Mouse (Mus musculus) testis, adult 2 months (tissue): ENCODE results near the gene Rab11fip4. TPM values are rescaled to one million over a fixed set of nuclear protein-coding genes. Genes with fewer than 3 reads are reported as not detected.

Experiments
- H3K27ac ChIP-seq: fragments of 200-500 bp; 2 replicates; pipeline ENCODE4 v1.5.1; 2012; ENCODE audit warnings: low read depth, low read length; ENCODE audit not compliant: control insufficient read depth, insufficient read depth
- H3K27me3 ChIP-seq: fragments of 200-500 bp; 2 replicates; pipeline ENCODE4 v1.6.1; 2012; ENCODE audit warnings: mild to moderate bottlenecking, low read length, moderate library complexity; ENCODE audit not compliant: control insufficient read depth, insufficient read depth
- H3K36me3 ChIP-seq: fragments of 200-500 bp; 2 replicates; pipeline ENCODE4 v1.6.1; 2012; ENCODE audit warnings: mild to moderate bottlenecking, low read length; ENCODE audit not compliant: control insufficient read depth, insufficient read depth
- H3K4me1 ChIP-seq: fragments of 200-500 bp; 2 replicates; pipeline ENCODE4 v1.6.1; 2012; ENCODE audit warnings: low read length; ENCODE audit not compliant: control insufficient read depth, insufficient read depth
- H3K4me3 ChIP-seq: fragments of 200-500 bp; 2 replicates; pipeline ENCODE4 v1.5.1; 2012; ENCODE audit warnings: low read depth, mild to moderate bottlenecking, low read length, moderate library complexity, mixed read lengths; ENCODE audit not compliant: control insufficient read depth
- CTCF ChIP-seq: fragments of 200-500 bp; IDR thresholded peaks from 2 replicates; pipeline ENCODE4 v1.5.1; 2012; ENCODE audit warnings: low read depth, mild to moderate bottlenecking, inconsistent platforms, low read length, moderate library complexity; ENCODE audit not compliant: control insufficient read depth, insufficient read depth, insufficient replicate concordance
- POLR2A ChIP-seq: fragments of 200-500 bp; IDR thresholded peaks from 2 replicates; pipeline ENCODE4 v1.6.1; 2012; ENCODE audit warnings: low read depth, mild to moderate bottlenecking, inconsistent platforms, low read length, moderate library complexity; ENCODE audit not compliant: control insufficient read depth
- polyA plus RNA-seq: library from polyadenylated mRNA; depleted of rRNA; stranded (reverse); fragments of >200 nt; gene quantifications from 2 replicates; pipeline ENCODE4 v1.2.3, GENCODE M21; 2012

Rab11fip4 gene
- polyA plus RNA-seq, 1 experiment, result 12.1 TPM

GRCm38 (mm10) chr11:79722811-79723210, 131.8 kb downstream of the Rab11fip4 start:
- TF ChIP-seq POLR2A (no peak), CTCF (no peak)
- no peaks in the 10 kb centered on the region for H3K4me1 ChIP-seq
- H3K27ac ChIP-seq, result no peak overlapping the region
- no peaks in the 10 kb centered on the region for H3K27me3 ChIP-seq
- H3K36me3 ChIP-seq, result no peaks in the 10 kb centered on the region
- H3K4me3 ChIP-seq, result no peak overlapping the region

DNA sequence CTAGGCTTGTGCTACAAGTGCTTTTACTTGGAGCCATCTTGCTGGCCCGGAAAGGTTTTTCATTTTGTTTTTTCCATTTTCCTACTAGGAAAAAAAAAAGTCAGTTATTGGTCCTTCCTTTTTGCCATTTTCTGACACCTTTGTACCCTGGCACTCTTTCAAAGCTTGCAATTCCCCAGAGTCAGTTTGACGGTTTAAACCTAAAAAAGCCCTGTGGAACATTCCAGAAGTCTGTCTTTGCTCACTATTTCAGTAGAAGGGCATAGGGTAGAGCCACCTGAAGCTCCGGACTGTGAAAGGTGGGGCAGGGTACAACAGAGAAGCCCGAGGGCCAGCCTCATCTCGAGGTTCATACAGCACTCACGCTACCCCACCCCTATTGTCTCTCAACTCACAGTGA, 134.0 kb downstream of the Rab11fip4 start:
- TF ChIP-seq CTCF (no peak), POLR2A (no peak)
- H3K4me1 ChIP-seq, result no peaks in the 10 kb centered on the region

GRCm38 (mm10) chr11:79729231-79730047, 138.4 kb downstream of the Rab11fip4 start:
- H3K4me3 ChIP-seq, result no peak overlapping the region
- H3K27me3 ChIP-seq, result no peaks in the 10 kb centered on the region
- no peak overlapping the region for H3K27ac ChIP-seq
- H3K36me3 ChIP-seq, result no peaks in the 10 kb centered on the region
- no peaks in the 10 kb centered on the region for H3K4me1 ChIP-seq
- TF ChIP-seq CTCF (no peak), POLR2A (no peak)

More for the DNA sequence above, 134.0 kb downstream of the Rab11fip4 start:
- no peak overlapping the region for H3K27ac ChIP-seq
- H3K4me3 ChIP-seq, result no peak overlapping the region
- no peaks in the 10 kb centered on the region for H3K36me3 ChIP-seq
- H3K27me3 ChIP-seq, result no peaks in the 10 kb centered on the region

DNA sequence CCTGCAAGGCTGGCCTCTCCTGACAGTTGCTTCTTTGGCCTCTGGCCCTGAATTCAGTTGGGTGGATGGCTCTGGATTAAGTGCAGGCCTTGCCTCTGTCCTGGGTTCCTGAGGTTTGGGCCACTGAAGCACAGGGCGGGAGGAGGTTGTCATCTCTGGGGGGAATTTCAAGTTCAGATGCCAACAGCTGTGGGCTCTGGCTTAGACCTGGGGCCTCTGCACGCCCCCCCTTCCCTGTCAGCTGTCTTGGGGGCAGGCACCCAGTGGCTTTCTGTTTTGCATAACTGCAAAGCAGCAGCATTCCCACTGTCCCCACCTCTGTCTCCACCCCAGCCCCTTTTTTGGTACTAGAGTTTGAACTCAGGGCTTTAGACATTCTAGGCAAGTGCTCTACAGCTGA, 139.4 kb downstream of the Rab11fip4 start:
- Histone ChIP-seq H3K36me3 (no peaks in the 10 kb centered on the region), H3K27me3 (no peaks in the 10 kb centered on the region), H3K4me3 (no peak overlapping the region), H3K27ac (no peak overlapping the region), H3K4me1 (no peaks in the 10 kb centered on the region)
- no peak for TF ChIP-seq POLR2A
- no peak for TF ChIP-seq CTCF

GRCm38 (mm10) chr11:79731476-79731875, 140.5 kb downstream of the Rab11fip4 start:
- Histone ChIP-seq H3K27me3 (no peaks in the 10 kb centered on the region), H3K36me3 (no peaks in the 10 kb centered on the region), H3K27ac (no peak overlapping the region), H3K4me3 (no peak overlapping the region), H3K4me1 (no peaks in the 10 kb centered on the region)
- TF ChIP-seq POLR2A (no peak), CTCF (no peak)

GRCm38 (mm10) chr11:79733013-79733412, 142.0 kb downstream of the Rab11fip4 start:
- TF ChIP-seq CTCF (no peak), POLR2A (no peak)
- no peak overlapping the region for H3K4me3 ChIP-seq
- no peaks in the 10 kb centered on the region for H3K4me1 ChIP-seq
- no peaks in the 10 kb centered on the region for H3K27me3 ChIP-seq
- H3K27ac ChIP-seq, result no peak overlapping the region
- H3K36me3 ChIP-seq, result no peaks in the 10 kb centered on the region

- no peak overlapping the region for H3K27ac ChIP-seq
Observed at GRCm38 (mm10) chr11:79736232-79737006, 145.4 kb downstream of the Rab11fip4 start.

More at GRCm38 (mm10) chr11:79736232-79737006, 145.4 kb downstream of the Rab11fip4 start:
- no peaks in the 10 kb centered on the region for H3K36me3 ChIP-seq
- no peaks in the 10 kb centered on the region for H3K4me1 ChIP-seq
- H3K27me3 ChIP-seq, result no peaks in the 10 kb centered on the region
- no peak for TF ChIP-seq POLR2A
- TF ChIP-seq CTCF, result no peak
- H3K4me3 ChIP-seq, result no peak overlapping the region
